Mouse (Mus musculus): ENCODE results near the gene Chp2. TPM values are rescaled to one million over a fixed set of nuclear protein-coding genes. Genes with fewer than 3 reads are reported as not detected.
"Not testable (repeated sequence)": the region's sequence is repeated elsewhere in the genome, so short reads cannot be mapped to it uniquely, and the experiment has no call there.

The Chp2 gene
- polyA plus RNA-seq, 1 experiment: 13.4 TPM

DNA sequence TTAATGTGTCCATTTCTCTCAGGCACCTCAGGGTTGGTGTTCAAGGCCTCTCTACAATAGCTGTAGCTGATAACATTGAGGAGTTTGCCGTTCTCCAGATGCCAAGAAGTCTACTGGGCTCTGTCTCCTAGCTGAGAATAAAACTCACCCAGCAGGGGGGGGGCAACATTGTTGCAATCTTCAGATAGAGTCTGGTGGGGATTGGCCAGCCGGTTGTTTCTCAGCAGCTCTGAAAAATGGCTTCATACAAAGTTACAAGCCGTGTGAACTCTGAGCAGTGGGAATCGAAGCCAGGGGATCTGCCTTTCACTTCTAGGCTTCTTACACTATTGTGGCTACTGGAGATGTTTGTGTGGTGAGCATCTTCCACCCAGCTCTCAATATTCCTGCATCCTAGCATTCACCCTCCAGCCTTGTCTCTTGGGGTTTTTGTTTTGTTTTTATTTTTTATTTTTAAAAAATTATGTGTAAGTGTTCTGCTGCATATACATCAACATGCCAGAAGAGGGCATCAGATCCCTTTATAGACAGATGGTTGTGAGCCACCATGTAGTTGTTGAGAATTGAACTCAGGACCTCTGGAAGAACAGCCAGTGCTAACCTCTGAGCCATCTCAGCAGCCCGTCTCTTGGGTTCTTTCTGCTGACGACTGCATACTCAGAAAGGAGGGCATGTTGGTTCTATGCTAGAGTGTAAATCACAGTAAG lies 21.3 kb downstream of the Chp2 start:
- Histone ChIP-seq H3K27me3 (ENCODE audit: control insufficient read depth, insufficient read depth, low read length) (no peaks in the 10 kb centered on the region), H3K36me3 (ENCODE audit: control insufficient read depth, insufficient read depth, low read length) (no peaks in the 10 kb centered on the region), H3K4me3 (ENCODE audit: control insufficient read depth, low read depth, low read length) (no peak overlapping the region), H3K4me1 (ENCODE audit: control insufficient read depth, insufficient read depth, low read length) (no peaks in the 10 kb centered on the region), H3K27ac (ENCODE audit: control insufficient read depth, insufficient read depth, low read depth, low read length) (no peak overlapping the region)
- no peak for TF ChIP-seq POLR2A (IDR thresholded peaks at IDR 0.05; ENCODE audit: control insufficient read depth, low read depth, low read length)
- TF ChIP-seq CTCF (IDR thresholded peaks at IDR 0.05; ENCODE audit: control insufficient read depth, insufficient read depth, insufficient replicate concordance, low read depth, low read length): no peak

DNA sequence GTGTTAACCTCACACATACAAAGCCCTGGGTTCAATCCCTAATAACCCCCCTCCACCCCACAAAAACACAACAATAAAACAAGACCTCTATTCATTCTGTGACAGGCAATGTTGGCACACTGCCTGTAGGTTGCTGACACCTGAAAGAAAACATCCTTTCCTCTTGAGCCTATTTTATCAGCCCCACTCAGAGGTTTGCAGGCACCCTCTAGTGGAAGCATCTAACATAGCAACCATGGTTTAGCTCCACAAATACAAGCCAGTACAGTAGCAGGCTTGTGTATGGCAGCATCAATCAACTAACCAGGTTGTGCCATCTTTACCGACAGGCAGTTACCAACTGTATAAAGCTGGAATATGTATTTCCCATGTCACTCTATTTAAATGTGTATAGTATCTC lies 23.0 kb downstream of the Chp2 start:
- Histone ChIP-seq H3K36me3 (ENCODE audit: control insufficient read depth, insufficient read depth, low read length) (no peaks in the 10 kb centered on the region), H3K4me1 (ENCODE audit: control insufficient read depth, insufficient read depth, low read length) (no peaks in the 10 kb centered on the region), H3K27me3 (ENCODE audit: control insufficient read depth, insufficient read depth, low read length) (no peaks in the 10 kb centered on the region), H3K4me3 (ENCODE audit: control insufficient read depth, low read depth, low read length) (no peak overlapping the region), H3K27ac (ENCODE audit: control insufficient read depth, insufficient read depth, low read depth, low read length) (no peak overlapping the region)
- TF ChIP-seq POLR2A (IDR thresholded peaks at IDR 0.05; ENCODE audit: control insufficient read depth, low read depth, low read length) (no peak), CTCF (IDR thresholded peaks at IDR 0.05; ENCODE audit: control insufficient read depth, insufficient read depth, insufficient replicate concordance, low read depth, low read length) (no peak)

DNA sequence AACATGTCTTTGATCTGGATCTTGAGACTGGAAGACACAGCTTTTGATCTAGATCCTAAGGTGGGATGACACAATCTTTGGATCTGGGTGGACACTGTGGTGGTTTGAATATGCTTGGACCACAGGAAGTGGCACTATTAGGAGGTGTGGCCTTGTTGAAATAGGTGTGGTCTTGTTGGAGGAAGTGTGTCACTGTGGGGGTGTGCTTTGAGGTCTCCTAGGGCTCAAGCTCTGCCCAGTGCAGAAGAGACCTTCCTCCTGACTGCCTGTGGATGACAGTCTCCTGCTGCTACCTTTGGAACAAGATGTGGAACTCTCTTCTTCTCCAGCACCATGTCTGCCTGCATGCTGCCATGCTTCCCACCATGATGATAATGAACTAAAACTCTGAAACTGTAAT lies 23.4 kb downstream of the Chp2 start:
- not testable (repeated sequence) for H3K27ac ChIP-seq (ENCODE audit: control insufficient read depth, insufficient read depth, low read depth, low read length); H3K4me1 ChIP-seq (ENCODE audit: control insufficient read depth, insufficient read depth, low read length); H3K4me3 ChIP-seq (ENCODE audit: control insufficient read depth, low read depth, low read length); H3K36me3 ChIP-seq (ENCODE audit: control insufficient read depth, insufficient read depth, low read length); H3K27me3 ChIP-seq (ENCODE audit: control insufficient read depth, insufficient read depth, low read length)

DNA sequence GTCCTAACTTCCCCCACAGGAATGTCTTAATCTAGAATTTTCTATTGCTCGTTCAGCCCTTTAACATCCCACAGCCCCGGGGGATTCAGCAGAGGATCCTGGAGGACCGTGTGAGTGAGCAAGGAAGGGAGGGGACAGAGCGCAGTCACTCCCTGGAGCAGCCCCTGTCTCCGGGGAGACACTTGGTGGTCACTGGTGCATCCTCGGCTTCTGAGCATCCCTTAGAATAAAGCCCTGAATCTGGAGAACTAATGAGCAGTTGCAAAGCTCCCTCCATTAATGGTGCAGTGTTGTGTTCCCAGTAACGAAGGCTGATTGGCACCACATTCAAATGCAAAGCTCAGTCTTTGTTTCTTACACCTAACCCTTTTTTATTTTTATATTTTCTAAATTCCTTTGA lies 24.9 kb downstream of the Chp2 start:
- H3K4me1 ChIP-seq (ENCODE audit: control insufficient read depth, insufficient read depth, low read length): no peaks in the 10 kb centered on the region
- H3K36me3 ChIP-seq (ENCODE audit: control insufficient read depth, insufficient read depth, low read length): no peaks in the 10 kb centered on the region
- H3K4me3 ChIP-seq (ENCODE audit: control insufficient read depth, low read depth, low read length): no peak overlapping the region
- H3K27me3 ChIP-seq (ENCODE audit: control insufficient read depth, insufficient read depth, low read length): no peaks in the 10 kb centered on the region
- no peak for TF ChIP-seq CTCF (IDR thresholded peaks at IDR 0.05; ENCODE audit: control insufficient read depth, insufficient read depth, insufficient replicate concordance, low read depth, low read length)
- no peak for TF ChIP-seq POLR2A (IDR thresholded peaks at IDR 0.05; ENCODE audit: control insufficient read depth, low read depth, low read length)
- no peak overlapping the region for H3K27ac ChIP-seq (ENCODE audit: control insufficient read depth, insufficient read depth, low read depth, low read length)

DNA sequence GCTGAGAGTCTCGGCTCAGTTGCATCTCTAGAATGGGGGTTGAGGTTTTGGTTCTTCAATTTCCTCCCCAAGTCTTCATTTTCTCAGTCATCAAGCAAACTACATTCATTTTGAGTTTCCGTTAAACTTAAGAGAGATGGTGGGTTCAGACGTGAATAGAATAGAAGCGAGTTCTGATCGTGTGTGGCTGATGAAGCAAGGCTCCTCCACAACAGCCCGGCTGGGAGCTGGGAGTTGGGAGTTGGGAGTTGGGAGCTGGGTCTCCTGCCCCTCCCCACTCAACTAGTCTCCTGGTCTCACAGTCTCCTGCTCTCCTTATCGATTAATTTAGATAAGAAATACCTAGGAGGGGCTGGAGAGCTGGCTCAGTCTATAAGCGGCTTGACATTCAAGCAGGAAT lies 25.3 kb downstream of the Chp2 start:
- Histone ChIP-seq H3K4me1 (ENCODE audit: control insufficient read depth, insufficient read depth, low read length) (no peaks in the 10 kb centered on the region), H3K36me3 (ENCODE audit: control insufficient read depth, insufficient read depth, low read length) (no peaks in the 10 kb centered on the region), H3K27me3 (ENCODE audit: control insufficient read depth, insufficient read depth, low read length) (no peaks in the 10 kb centered on the region), H3K4me3 (ENCODE audit: control insufficient read depth, low read depth, low read length) (no peak overlapping the region), H3K27ac (ENCODE audit: control insufficient read depth, insufficient read depth, low read depth, low read length) (no peak overlapping the region)
- TF ChIP-seq POLR2A (IDR thresholded peaks at IDR 0.05; ENCODE audit: control insufficient read depth, low read depth, low read length) (no peak), CTCF (IDR thresholded peaks at IDR 0.05; ENCODE audit: control insufficient read depth, insufficient read depth, insufficient replicate concordance, low read depth, low read length) (no peak)

DNA sequence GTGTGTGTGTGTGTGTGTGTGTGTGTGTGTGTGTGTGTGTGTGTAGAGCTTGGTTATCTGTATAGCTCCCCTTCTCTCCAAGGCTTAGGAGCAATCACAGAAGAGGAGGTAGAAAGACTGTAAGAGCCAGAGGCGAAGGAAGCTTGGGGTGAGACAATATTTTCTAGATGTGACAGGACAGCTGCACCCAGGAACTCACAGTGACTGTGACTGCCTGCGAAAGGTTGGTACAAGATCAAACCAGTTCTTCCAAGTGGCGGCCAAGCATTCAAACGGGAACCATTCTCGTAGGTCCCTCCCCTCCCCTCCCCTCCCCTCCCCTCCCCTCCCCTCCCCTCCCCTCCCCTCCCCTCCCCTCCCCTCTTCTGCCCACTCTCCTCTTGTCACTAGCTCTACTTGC lies 26.7 kb downstream of the Chp2 start:
- Histone ChIP-seq H3K27ac (ENCODE audit: control insufficient read depth, insufficient read depth, low read depth, low read length) (no peak overlapping the region), H3K4me1 (ENCODE audit: control insufficient read depth, insufficient read depth, low read length) (no peaks in the 10 kb centered on the region), H3K4me3 (ENCODE audit: control insufficient read depth, low read depth, low read length) (no peak overlapping the region), H3K36me3 (ENCODE audit: control insufficient read depth, insufficient read depth, low read length) (no peaks in the 10 kb centered on the region), H3K27me3 (ENCODE audit: control insufficient read depth, insufficient read depth, low read length) (no peaks in the 10 kb centered on the region)
- no peak for TF ChIP-seq CTCF (IDR thresholded peaks at IDR 0.05; ENCODE audit: control insufficient read depth, insufficient read depth, insufficient replicate concordance, low read depth, low read length)

DNA sequence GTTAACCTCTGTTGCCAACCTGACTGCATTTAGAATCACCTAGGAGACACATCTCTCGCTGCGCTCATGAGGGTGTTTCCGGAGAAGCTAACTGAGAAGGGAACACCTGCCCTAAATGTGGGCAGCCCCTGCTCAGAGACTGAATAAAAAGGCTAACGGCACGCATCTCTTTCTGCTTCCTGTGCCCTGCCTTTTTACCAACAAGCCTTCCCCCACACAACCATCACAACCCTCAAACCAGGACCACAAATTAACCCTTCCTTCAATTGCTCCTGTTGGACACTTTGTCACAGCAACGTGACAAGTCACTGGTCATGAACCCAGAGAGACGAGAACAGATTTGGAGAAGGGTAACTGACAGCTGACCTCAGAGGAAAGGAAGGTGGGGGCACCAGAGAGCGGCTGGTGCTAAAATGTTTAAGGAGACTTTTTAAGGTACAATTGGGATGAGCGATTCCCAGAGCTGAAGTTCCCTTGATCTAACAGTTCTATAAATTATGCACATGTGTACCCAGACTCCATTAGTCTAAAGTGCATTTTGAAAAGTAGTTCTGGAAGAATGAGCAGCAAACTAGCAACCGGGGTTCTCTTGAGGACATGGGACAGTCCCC lies 28.1 kb downstream of the Chp2 start:
- H3K4me3 ChIP-seq (ENCODE audit: control insufficient read depth, low read depth, low read length): no peak overlapping the region
- TF ChIP-seq POLR2A (IDR thresholded peaks at IDR 0.05; ENCODE audit: control insufficient read depth, low read depth, low read length): no peak
- no peak for TF ChIP-seq CTCF (IDR thresholded peaks at IDR 0.05; ENCODE audit: control insufficient read depth, insufficient read depth, insufficient replicate concordance, low read depth, low read length)
- no peaks in the 10 kb centered on the region for H3K36me3 ChIP-seq (ENCODE audit: control insufficient read depth, insufficient read depth, low read length)
- no peaks in the 10 kb centered on the region for H3K27me3 ChIP-seq (ENCODE audit: control insufficient read depth, insufficient read depth, low read length)
- H3K27ac ChIP-seq (ENCODE audit: control insufficient read depth, insufficient read depth, low read depth, low read length): no peak overlapping the region
- H3K4me1 ChIP-seq (ENCODE audit: control insufficient read depth, insufficient read depth, low read length): peaks cover 9% of the 10 kb centered on the region
